Mouse (Mus musculus) forebrain, embryonic 12.5 days (tissue): ENCODE data around the gene Arhgef12. TPM values are rescaled to one million over a fixed set of nuclear protein-coding genes. Genes with fewer than 3 reads are reported as not detected.
A peak's percentile ranks its signal among the peaks of the same experiment; 100 is the strongest.

Experiments
- ATAC-seq: fragments of 200-750 bp; cut with Nextera tagmentation; 2 replicates; pipeline ENCODE4 v1.8.0; 2017; ENCODE audit warnings: moderate TSS enrichment; ENCODE audit not compliant: low FRiP score
- H3K27ac ChIP-seq: fragments of 300-500 bp; sonication (generic); 2 replicates; pipeline ENCODE4 v1.5.1; 2016; ENCODE audit warnings: mild to moderate bottlenecking
- H3K27me3 ChIP-seq: fragments of 300-500 bp; sonication (generic); 2 replicates; pipeline ENCODE4 v1.6.1; 2016; ENCODE audit warnings: mild to moderate bottlenecking
- H3K36me3 ChIP-seq: fragments of 300-500 bp; sonication (generic); replicated peaks from 2 replicates; pipeline ENCODE4 v1.6.1; 2016; ENCODE audit warnings: mild to moderate bottlenecking
- H3K4me1 ChIP-seq: fragments of 300-500 bp; sonication (generic); 2 replicates; pipeline ENCODE4 v1.6.1; 2016
- H3K4me2 ChIP-seq: fragments of 300-500 bp; sonication (generic); 2 replicates; pipeline ENCODE4 v1.6.1; 2016; ENCODE audit warnings: mild to moderate bottlenecking, moderate library complexity
- H3K4me3 ChIP-seq: fragments of 300-500 bp; sonication (generic); replicated peaks from 2 replicates; pipeline ENCODE4 v1.5.1; 2016; ENCODE audit warnings: mild to moderate bottlenecking
- H3K9ac ChIP-seq: fragments of 300-500 bp; sonication (generic); 2 replicates; pipeline ENCODE4 v1.6.1; 2016; ENCODE audit warnings: mild to moderate bottlenecking
- H3K9me3 ChIP-seq: fragments of 300-500 bp; sonication (generic); 2 replicates; pipeline ENCODE4 v1.6.1; 2016
- WGBS: fragments of 180-500 bp; shearing (Covaris S2); methylation state at CpG from one replicate; pipeline ENCODE4 v1.1.7; 2016; 5-methylcytosine and 5-hydroxymethylcytosine counted together
- polyA plus RNA-seq: library from polyadenylated mRNA; unstranded; fragments of >200 nt; fragmentation: Nextera tagmentation; extraction: Ambion mirVana; gene quantifications from 2 replicates; pipeline ENCODE4 v1.2.1, GENCODE M21; 2016

Arhgef12 gene
- 14.2 and 17.8 TPM in 2 replicates for polyA plus RNA-seq

- 37% methylated on average over 10 of the region's 10 CpGs for WGBS
- peaks cover 21% of the 10 kb centered on the region for H3K36me3 ChIP-seq
- H3K9ac ChIP-seq: peak within 1 kb of the TSS; percentile 86
- no peaks in the 10 kb centered on the region for H3K27me3 ChIP-seq
- H3K4me3 ChIP-seq: peak within 1 kb of the TSS; percentile 91
- no peak for ATAC-seq
- no peaks in the 10 kb centered on the region for H3K9me3 ChIP-seq
- peak within 1 kb of the TSS; percentile 91 for H3K27ac ChIP-seq
- H3K4me1 ChIP-seq: peaks cover 30% of the 10 kb centered on the region
- H3K4me2 ChIP-seq: peak within 1 kb of the TSS; percentile 83
Measured at GRCm38 (mm10) chr9:43107187-43107517, at the start of gene Arhgef12. TSS of gene Arhgef12 (minus strand) at chr9:43107239.

GRCm38 (mm10) chr9:43155960-43156359, 48.9 kb upstream of the Arhgef12 start:
- Histone ChIP-seq H3K9ac (no peak overlapping the region), H3K9me3 (no peaks in the 10 kb centered on the region), H3K27me3 (no peaks in the 10 kb centered on the region), H3K4me2 (no peak overlapping the region), H3K27ac (no peak overlapping the region), H3K4me3 (no peak overlapping the region), H3K4me1 (no peaks in the 10 kb centered on the region), H3K36me3 (no peaks in the 10 kb centered on the region)
- WGBS: 81% methylated on average over 6 of the region's 6 CpGs
- ATAC-seq: no peak

- no peaks in the 10 kb centered on the region for H3K9me3 ChIP-seq
- ATAC-seq: no peak
- no peaks in the 10 kb centered on the region for H3K4me1 ChIP-seq
- no peak overlapping the region for H3K9ac ChIP-seq
- no peak overlapping the region for H3K27ac ChIP-seq
- H3K4me3 ChIP-seq: no peak overlapping the region
- no peaks in the 10 kb centered on the region for H3K27me3 ChIP-seq
- WGBS: 82% methylated on average over 6 of the region's 6 CpGs
- H3K4me2 ChIP-seq: no peak overlapping the region
- H3K36me3 ChIP-seq: no peaks in the 10 kb centered on the region
Measured at GRCm38 (mm10) chr9:43151779-43152178, 44.7 kb upstream of the Arhgef12 start.

- no peaks in the 10 kb centered on the region for H3K9me3 ChIP-seq
- no peaks in the 10 kb centered on the region for H3K36me3 ChIP-seq
- H3K4me2 ChIP-seq: no peak overlapping the region
- no peaks in the 10 kb centered on the region for H3K4me1 ChIP-seq
- H3K4me3 ChIP-seq: no peak overlapping the region
- no peak for ATAC-seq
- H3K27me3 ChIP-seq: no peaks in the 10 kb centered on the region
- H3K27ac ChIP-seq: no peak overlapping the region
- WGBS: 84% methylated on average over 9 of the region's 9 CpGs
- H3K9ac ChIP-seq: no peak overlapping the region
Measured at GRCm38 (mm10) chr9:43150957-43151356, 43.9 kb upstream of the Arhgef12 start.

GRCm38 (mm10) chr9:43150075-43150474, 43.0 kb upstream of the Arhgef12 start:
- Histone ChIP-seq H3K4me1 (no peaks in the 10 kb centered on the region), H3K27me3 (no peaks in the 10 kb centered on the region), H3K9me3 (no peaks in the 10 kb centered on the region), H3K9ac (no peak overlapping the region), H3K4me3 (no peak overlapping the region), H3K27ac (no peak overlapping the region), H3K36me3 (no peaks in the 10 kb centered on the region), H3K4me2 (no peak overlapping the region)
- ATAC-seq: no peak
- 76% methylated on average over 10 of the region's 10 CpGs for WGBS

GRCm38 (mm10) chr9:43149498-43149897, 42.5 kb upstream of the Arhgef12 start:
- Histone ChIP-seq H3K9ac (no peak overlapping the region), H3K27me3 (no peaks in the 10 kb centered on the region), H3K4me2 (no peak overlapping the region), H3K4me1 (no peaks in the 10 kb centered on the region), H3K36me3 (no peaks in the 10 kb centered on the region), H3K9me3 (no peaks in the 10 kb centered on the region), H3K27ac (no peak overlapping the region), H3K4me3 (no peak overlapping the region)
- WGBS: 89% methylated on average over 3 of the region's 3 CpGs
- ATAC-seq: no peak

GRCm38 (mm10) chr9:43145196-43145595, 38.2 kb upstream of the Arhgef12 start:
- H3K4me1 ChIP-seq: no peaks in the 10 kb centered on the region
- H3K9ac ChIP-seq: no peak overlapping the region
- no peak overlapping the region for H3K4me2 ChIP-seq
- no peaks in the 10 kb centered on the region for H3K36me3 ChIP-seq
- ATAC-seq: no peak
- no peak overlapping the region for H3K4me3 ChIP-seq
- H3K27ac ChIP-seq: no peak overlapping the region
- H3K9me3 ChIP-seq: no peaks in the 10 kb centered on the region
- 89% methylated on average over 4 of the region's 4 CpGs for WGBS
- 0 out of 2 replicates have a peak, but pooled peaks cover 2% of the 10 kb centered on the region for H3K27me3 ChIP-seq

GRCm38 (mm10) chr9:43144206-43144810, 37.3 kb upstream of the Arhgef12 start:
- no peaks in the 10 kb centered on the region for H3K9me3 ChIP-seq
- no peaks in the 10 kb centered on the region for H3K36me3 ChIP-seq
- H3K4me2 ChIP-seq: no peak overlapping the region
- H3K27me3 ChIP-seq: 0 out of 2 replicates have a peak, but pooled peaks cover 2% of the 10 kb centered on the region
- H3K9ac ChIP-seq: no peak overlapping the region
- no peak overlapping the region for H3K4me3 ChIP-seq
- ATAC-seq: no peak
- 75% methylated on average over 12 of the region's 12 CpGs for WGBS
- H3K27ac ChIP-seq: no peak overlapping the region
- H3K4me1 ChIP-seq: no peaks in the 10 kb centered on the region

- Histone ChIP-seq H3K27me3 (0 out of 2 replicates have a peak, but pooled peaks cover 2% of the 10 kb centered on the region), H3K4me2 (no peak overlapping the region), H3K9me3 (no peaks in the 10 kb centered on the region), H3K9ac (no peak overlapping the region), H3K4me3 (no peak overlapping the region), H3K36me3 (no peaks in the 10 kb centered on the region), H3K27ac (no peak overlapping the region), H3K4me1 (no peaks in the 10 kb centered on the region)
- ATAC-seq: no peak
- WGBS: 6% methylated on average over 4 of the region's 4 CpGs
Measured at GRCm38 (mm10) chr9:43141839-43142238, 34.8 kb upstream of the Arhgef12 start.

- H3K4me1 ChIP-seq: no peaks in the 10 kb centered on the region
- ATAC-seq: no peak
- WGBS: 85% methylated on average over 3 of the region's 3 CpGs
Measured at GRCm38 (mm10) chr9:43133525-43133924, 26.5 kb upstream of the Arhgef12 start.

GRCm38 (mm10) chr9:43132380-43132779, 25.3 kb upstream of the Arhgef12 start:
- ATAC-seq: no peak
- no peaks in the 10 kb centered on the region for H3K36me3 ChIP-seq
- WGBS: 33% methylated on average over 4 of the region's 4 CpGs

More at GRCm38 (mm10) chr9:43133525-43133924, 26.5 kb upstream of the Arhgef12 start:
- no peaks in the 10 kb centered on the region for H3K27me3 ChIP-seq
- H3K27ac ChIP-seq: no peak overlapping the region
- no peaks in the 10 kb centered on the region for H3K36me3 ChIP-seq
- H3K9ac ChIP-seq: no peak overlapping the region
- H3K4me2 ChIP-seq: no peak overlapping the region
- no peak overlapping the region for H3K4me3 ChIP-seq
- H3K9me3 ChIP-seq: no peaks in the 10 kb centered on the region

GRCm38 (mm10) chr9:43131940-43132339, 24.9 kb upstream of the Arhgef12 start:
- 69% methylated on average over 5 of the region's 5 CpGs for WGBS
- Histone ChIP-seq H3K4me2 (no peak overlapping the region), H3K4me3 (no peak overlapping the region), H3K9ac (no peak overlapping the region), H3K27me3 (no peaks in the 10 kb centered on the region), H3K4me1 (no peaks in the 10 kb centered on the region), H3K36me3 (no peaks in the 10 kb centered on the region), H3K9me3 (no peaks in the 10 kb centered on the region), H3K27ac (no peak overlapping the region)
- ATAC-seq: no peak

More at GRCm38 (mm10) chr9:43132380-43132779, 25.3 kb upstream of the Arhgef12 start:
- Histone ChIP-seq H3K27ac (no peak overlapping the region), H3K27me3 (no peaks in the 10 kb centered on the region), H3K4me2 (no peak overlapping the region), H3K9me3 (no peaks in the 10 kb centered on the region), H3K9ac (no peak overlapping the region), H3K4me3 (no peak overlapping the region), H3K4me1 (no peaks in the 10 kb centered on the region)

GRCm38 (mm10) chr9:43130684-43131083, 23.6 kb upstream of the Arhgef12 start:
- H3K9me3 ChIP-seq: no peaks in the 10 kb centered on the region
- H3K9ac ChIP-seq: no peak overlapping the region
- no peak for ATAC-seq
- H3K4me1 ChIP-seq: no peaks in the 10 kb centered on the region
- H3K4me2 ChIP-seq: no peak overlapping the region
- no peaks in the 10 kb centered on the region for H3K27me3 ChIP-seq
- WGBS: 95% methylated on average over 2 of the region's 2 CpGs
- H3K4me3 ChIP-seq: no peak overlapping the region
- no peaks in the 10 kb centered on the region for H3K36me3 ChIP-seq
- H3K27ac ChIP-seq: no peak overlapping the region
